Mouse (Mus musculus) thymus, adult 2 months (tissue): ENCODE measurements around the gene Hcar1.

Experiments used
- CTCF ChIP-seq: fragments of 200-500 bp; IDR thresholded peaks from 2 replicates; pipeline ENCODE4 v1.5.1; 2012; ENCODE audit warnings: mild to moderate bottlenecking, control low read depth, low read length, moderate library complexity, borderline replicate concordance; ENCODE audit not compliant: control insufficient read depth, poor library complexity, insufficient read depth; ENCODE audit errors: extremely low read depth
- POLR2A ChIP-seq: fragments of 200-500 bp; IDR thresholded peaks from 2 replicates; pipeline ENCODE4 v1.6.1; 2012; ENCODE audit warnings: mild to moderate bottlenecking, low read length, control low read depth, moderate library complexity; ENCODE audit not compliant: control insufficient read depth, poor library complexity, insufficient read depth; ENCODE audit errors: extremely low read depth

- TF ChIP-seq CTCF (no peak), POLR2A (no peak)
Measured at GRCm38 (mm10) chr5:123897352-123897751, 17.5 kb upstream of the Hcar1 start.
